Mouse (Mus musculus) stomach, embryonic 16.5 days (tissue): ENCODE data around the gene Hnrnpd. TPM values are rescaled to one million over a fixed set of nuclear protein-coding genes. Genes with fewer than 3 reads are reported as not detected.

ENCODE experiments used
- ATAC-seq: fragments of 200-750 bp; cut with Nextera tagmentation; 2 replicates; pipeline ENCODE4 v1.8.0; 2017; ENCODE audit warnings: moderate number of reproducible peaks, moderate TSS enrichment; ENCODE audit not compliant: insufficient read depth, low FRiP score
- H3K27ac ChIP-seq: fragments of 300-500 bp; sonication (generic); 2 replicates; pipeline ENCODE4 v1.5.1; 2014; ENCODE audit warnings: low read length
- H3K27me3 ChIP-seq: fragments of 300-500 bp; sonication (generic); 2 replicates; pipeline ENCODE4 v1.6.1; 2014; ENCODE audit warnings: low read length, control low read depth, mixed read lengths; ENCODE audit not compliant: control insufficient read depth, insufficient read depth
- H3K36me3 ChIP-seq: fragments of 300-500 bp; sonication (generic); 2 replicates; pipeline ENCODE4 v1.6.1; 2014; ENCODE audit warnings: low read length; ENCODE audit not compliant: control insufficient read depth, insufficient read depth
- H3K4me1 ChIP-seq: fragments of 300-500 bp; sonication (generic); 2 replicates; pipeline ENCODE4 v1.6.1; 2014; ENCODE audit warnings: low read length, control low read depth, mixed read lengths; ENCODE audit not compliant: control insufficient read depth, insufficient read depth
- H3K4me2 ChIP-seq: fragments of 300-500 bp; sonication (generic); 2 replicates; pipeline ENCODE4 v1.6.1; 2014; ENCODE audit warnings: low read depth, low read length, mixed read lengths
- H3K4me3 ChIP-seq: fragments of 300-500 bp; sonication (generic); replicated peaks from 2 replicates; pipeline ENCODE4 v1.5.1; 2014; ENCODE audit warnings: mild to moderate bottlenecking, low read length
- H3K9ac ChIP-seq: fragments of 300-500 bp; sonication (generic); 2 replicates; pipeline ENCODE4 v1.6.1; 2014; ENCODE audit warnings: low read length
- H3K9me3 ChIP-seq: fragments of 300-500 bp; sonication (generic); replicated peaks from 2 replicates; pipeline ENCODE4 v1.6.1; 2016; ENCODE audit warnings: low read length, control low read depth; ENCODE audit not compliant: control insufficient read depth
- WGBS: fragments of 180-500 bp; shearing (Covaris S2); extraction: QIAGEN DNeasy Blood & Tissue Kit; methylation state at CpG from one replicate; pipeline ENCODE4 v1.1.7; 2014; 5-methylcytosine and 5-hydroxymethylcytosine counted together
- polyA plus RNA-seq: library from polyadenylated mRNA; unstranded; fragments of >200 nt; fragmentation: Nextera tagmentation; extraction: Ambion mirVana; gene quantifications from 2 replicates; pipeline ENCODE4 v1.2.1, GENCODE M21; 2015

Gene Hnrnpd
- polyA plus RNA-seq, 1 experiment from 2014 or later = 39.1 TPM

DNA sequence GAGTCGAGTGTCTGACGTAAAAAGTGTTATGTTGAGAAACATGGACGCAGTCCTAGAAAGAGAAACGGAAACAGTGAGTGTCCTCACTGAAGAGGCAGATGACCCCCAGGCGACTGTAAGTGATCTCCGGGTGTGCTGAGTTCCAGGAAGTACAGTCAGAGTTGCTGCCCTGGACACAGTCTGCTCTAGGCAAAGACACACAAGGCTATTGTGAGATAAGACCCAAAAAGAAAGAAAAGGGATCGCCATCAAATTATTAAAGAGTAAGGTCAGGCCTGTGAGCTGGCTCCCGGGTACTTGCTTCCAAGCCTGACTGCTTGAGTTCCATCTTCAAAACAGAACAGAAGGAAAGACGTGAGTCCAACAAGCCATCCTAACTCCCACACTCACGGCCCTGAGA lies 37.5 kb downstream of the Hnrnpd start:
- Histone ChIP-seq H3K9me3 (peaks cover 3% of the 10 kb centered on the region; the same call in 1 of the 2 replicates), H3K4me2 (no peak overlapping the region), H3K4me1 (no peaks in the 10 kb centered on the region), H3K36me3 (no peaks in the 10 kb centered on the region), H3K27ac (no peak overlapping the region), H3K27me3 (no peaks in the 10 kb centered on the region), H3K4me3 (no peak overlapping the region), H3K9ac (no peak overlapping the region)
- no peak for ATAC-seq
- 77% methylated on average over 10 of the region's 10 CpGs for WGBS

DNA sequence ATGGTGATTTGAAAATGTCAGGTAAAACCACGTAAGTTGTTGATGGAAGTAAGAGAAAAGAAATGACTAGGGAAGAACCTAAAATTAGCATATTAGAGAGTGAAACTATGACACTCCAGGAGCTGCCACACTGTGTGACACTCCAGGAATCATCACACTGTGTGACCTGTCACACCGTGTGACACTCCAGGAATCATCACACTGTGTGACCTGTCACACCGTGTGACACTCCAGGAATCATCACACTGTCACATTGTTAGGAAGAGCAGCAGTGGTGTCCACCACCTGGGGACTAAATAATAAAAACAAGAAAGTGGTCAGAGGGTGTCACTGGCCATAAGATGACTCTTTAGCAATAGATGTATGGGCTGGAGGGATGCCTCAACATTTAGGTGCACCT lies 39.3 kb downstream of the Hnrnpd start:
- H3K4me3 ChIP-seq = no peak overlapping the region
- H3K4me2 ChIP-seq = no peak overlapping the region
- no peak overlapping the region for H3K9ac ChIP-seq
- no peaks in the 10 kb centered on the region for H3K27me3 ChIP-seq
- H3K9me3 ChIP-seq = peaks cover 2% of the 10 kb centered on the region; the same call in 1 of the 2 replicates
- ATAC-seq = no peak
- H3K27ac ChIP-seq = no peak overlapping the region
- 77% methylated on average over 3 of the region's 3 CpGs for WGBS
- no peaks in the 10 kb centered on the region for H3K36me3 ChIP-seq
- H3K4me1 ChIP-seq = no peaks in the 10 kb centered on the region

DNA sequence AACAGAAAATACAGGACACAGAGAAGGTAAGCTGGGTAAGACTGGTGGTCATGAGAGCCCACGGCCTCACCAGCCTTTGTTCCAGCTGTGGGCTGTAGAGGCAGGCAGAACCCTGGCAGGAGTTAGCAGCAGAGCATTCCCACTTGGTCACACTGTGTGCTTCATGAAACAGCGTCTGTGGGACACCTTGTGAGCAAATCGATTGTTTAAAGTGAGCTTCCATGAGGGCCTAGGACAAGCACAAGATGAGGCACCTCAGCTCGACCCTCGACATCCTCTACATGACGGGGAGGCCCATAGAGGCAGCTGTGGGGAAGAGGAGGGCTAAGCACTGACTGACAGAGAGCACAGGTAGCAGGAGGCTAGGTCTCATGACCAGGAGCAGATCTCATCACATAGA lies 46.8 kb downstream of the Hnrnpd start:
- no peak for ATAC-seq
- H3K4me3 ChIP-seq = no peak overlapping the region
- no peaks in the 10 kb centered on the region for H3K9me3 ChIP-seq
- H3K27me3 ChIP-seq = no peaks in the 10 kb centered on the region
- no peak overlapping the region for H3K27ac ChIP-seq
- H3K36me3 ChIP-seq = no peaks in the 10 kb centered on the region
- WGBS = 78% methylated on average over 6 of the region's 6 CpGs
- no peaks in the 10 kb centered on the region for H3K4me1 ChIP-seq
- H3K4me2 ChIP-seq = no peak overlapping the region
- H3K9ac ChIP-seq = no peak overlapping the region

DNA sequence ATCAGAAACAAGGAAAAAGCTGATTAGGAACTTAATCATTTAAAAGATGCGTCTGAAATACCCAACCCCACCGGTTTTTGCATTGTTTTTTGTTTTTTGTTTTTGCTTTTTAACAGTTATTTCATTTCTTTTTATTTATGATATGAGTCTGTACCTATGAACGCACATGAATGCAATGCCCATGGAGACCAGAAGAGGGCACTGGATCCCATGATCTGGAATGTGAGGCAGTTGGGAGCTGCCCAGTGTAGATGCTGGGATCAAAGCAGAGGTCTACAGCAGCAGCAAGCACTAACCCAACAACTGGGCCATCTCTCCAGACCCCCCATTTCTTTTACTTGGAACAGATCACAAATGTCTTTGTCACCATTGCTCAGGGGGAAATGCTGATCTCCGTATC lies 50.8 kb downstream of the Hnrnpd start:
- no peak for ATAC-seq
- Histone ChIP-seq H3K4me3 (no peak overlapping the region), H3K4me1 (no peaks in the 10 kb centered on the region), H3K4me2 (no peak overlapping the region), H3K9ac (no peak overlapping the region), H3K9me3 (no peaks in the 10 kb centered on the region), H3K27ac (no peak overlapping the region), H3K27me3 (no peaks in the 10 kb centered on the region), H3K36me3 (no peaks in the 10 kb centered on the region)
- WGBS = 56% methylated on average over 4 of the region's 4 CpGs

DNA sequence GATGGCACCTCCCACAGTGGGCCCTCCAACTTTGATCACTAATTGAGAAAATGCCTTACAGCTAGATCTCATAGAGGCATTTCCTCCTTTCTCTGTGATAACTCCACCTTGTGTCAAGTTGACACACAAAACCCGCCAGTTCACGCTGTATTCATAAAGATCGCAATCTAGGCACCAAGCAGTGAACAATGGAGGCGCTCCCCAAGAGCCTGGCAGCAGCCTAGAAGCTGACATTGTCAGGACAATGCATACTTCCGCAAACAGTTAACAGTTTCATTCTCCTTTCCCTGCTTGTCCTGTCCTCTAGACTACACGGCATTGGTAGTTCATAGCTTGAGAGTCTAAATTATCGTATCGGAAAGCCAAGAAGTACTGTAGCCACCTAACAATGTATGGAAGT lies 56.7 kb downstream of the Hnrnpd start:
- H3K27ac ChIP-seq = no peak overlapping the region
- no peak overlapping the region for H3K9ac ChIP-seq
- H3K27me3 ChIP-seq = no peaks in the 10 kb centered on the region
- H3K36me3 ChIP-seq = no peaks in the 10 kb centered on the region
- WGBS = 77% methylated on average over 8 of the region's 8 CpGs
- H3K4me1 ChIP-seq = no peaks in the 10 kb centered on the region
- no peak overlapping the region for H3K4me3 ChIP-seq
- H3K9me3 ChIP-seq = no peaks in the 10 kb centered on the region
- ATAC-seq = no peak
- no peak overlapping the region for H3K4me2 ChIP-seq

DNA sequence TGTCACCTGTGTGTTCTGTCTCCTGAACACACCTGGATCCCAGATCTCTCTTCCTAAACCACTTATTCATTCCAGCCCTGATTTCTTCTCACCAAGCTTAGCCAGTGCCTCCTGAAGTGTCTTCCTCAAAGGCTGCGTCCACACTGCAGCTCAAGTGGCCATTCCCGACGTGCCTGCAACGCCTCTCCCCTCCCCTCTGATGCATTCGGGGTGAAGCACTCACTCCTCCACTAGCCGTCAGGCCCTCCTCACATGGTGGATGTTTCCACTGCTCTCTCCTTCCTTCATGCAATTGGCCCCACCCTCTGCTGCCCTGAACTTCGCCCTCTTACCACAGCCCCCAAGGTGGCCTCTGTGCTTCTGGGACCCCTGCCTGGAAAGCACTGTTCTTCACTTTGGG lies 63.2 kb downstream of the Hnrnpd start:
- whole genome bisulfite sequencing = 27% methylated on average over 7 of the region's 7 CpGs
- Histone ChIP-seq H3K4me1 (no peaks in the 10 kb centered on the region), H3K27me3 (no peaks in the 10 kb centered on the region), H3K36me3 (no peaks in the 10 kb centered on the region), H3K4me2 (no peak overlapping the region), H3K9ac (no peak overlapping the region), H3K27ac (no peak overlapping the region), H3K4me3 (no peak overlapping the region), H3K9me3 (no peaks in the 10 kb centered on the region)
- no peak for ATAC-seq

DNA sequence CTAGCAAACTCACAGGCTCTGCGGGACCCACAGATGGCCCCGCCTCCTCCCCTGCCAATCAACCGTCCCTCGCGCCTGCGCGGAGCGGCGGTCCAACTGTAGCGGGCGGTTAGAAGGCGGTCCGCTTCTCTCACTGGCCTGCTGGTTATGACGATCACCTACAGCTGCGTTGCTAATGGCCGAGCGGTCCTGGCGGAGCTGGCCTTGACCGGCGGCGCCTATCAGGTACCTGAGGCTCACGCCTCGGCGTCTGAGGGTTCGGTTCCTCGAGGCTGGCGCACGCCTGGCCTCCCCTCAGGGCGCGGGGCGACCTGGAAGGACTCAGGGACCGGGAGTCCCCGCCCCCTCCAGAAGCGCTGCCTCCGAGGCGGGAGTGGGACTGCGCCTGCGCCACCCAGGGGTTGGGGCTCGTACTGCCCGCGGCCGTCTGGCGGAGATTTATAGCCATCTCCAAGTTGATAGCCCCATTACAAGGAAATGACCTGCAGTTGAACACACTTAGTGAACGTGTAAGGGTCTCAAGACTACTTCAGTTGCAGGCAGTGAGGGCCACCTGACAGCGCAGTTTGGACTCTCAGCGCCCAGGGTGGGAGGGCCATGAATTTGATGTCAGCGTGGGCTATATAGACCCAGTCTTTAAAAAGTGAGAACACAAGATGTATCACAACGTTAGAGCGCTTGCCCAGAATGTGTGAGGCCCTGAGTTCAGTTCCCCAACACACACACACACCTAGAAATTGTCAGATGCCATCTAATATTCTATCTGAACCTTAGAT lies 72.4 kb downstream of the Hnrnpd start, which contains the start of gene Vamp9:
Vamp9 (plus strand) TSS at position 74 of the 776 bp plus-strand sequence.
- no peaks in the 10 kb centered on the region for H3K36me3 ChIP-seq
- H3K9ac ChIP-seq = peak within 1 kb of the TSS; percentile 87
- no peaks in the 10 kb centered on the region for H3K9me3 ChIP-seq
- H3K4me3 ChIP-seq = peak within 1 kb of the TSS; percentile 62
- no peaks in the 10 kb centered on the region for H3K27me3 ChIP-seq
- peak within 1 kb of the TSS; percentile 73 for H3K4me2 ChIP-seq
- peak; percentile 100 for ATAC-seq
- peak within 1 kb of the TSS; percentile 91 for H3K27ac ChIP-seq
- 4% methylated on average over 49 of the region's 49 CpGs for WGBS
- no peaks in the 10 kb centered on the region for H3K4me1 ChIP-seq

Other genes starting within 250 kb of the Hnrnpd start
- gene Rasgef1b, start 249.9 kb downstream of the Hnrnpd start, polyA plus RNA-seq = 15.6 and 17.1 TPM in 2 replicates
- not detected in 2 replicates for gene Vamp9, start 72.7 kb downstream of the Hnrnpd start, polyA plus RNA-seq
- gene 4930524J08Rik, start 123 bp upstream of the Hnrnpd start, polyA plus RNA-seq = 0.69 and 1.4 TPM in 2 replicates
- gene Hnrnpdl, start 60.7 kb upstream of the Hnrnpd start, polyA plus RNA-seq = 120 and 123 TPM in 2 replicates
- 42.2 and 48.3 TPM in 2 replicates for gene Enoph1, start 61.0 kb upstream of the Hnrnpd start, polyA plus RNA-seq
- 4.7 and 6.0 TPM in 2 replicates for gene Tmem150c, start 180.9 kb upstream of the Hnrnpd start, polyA plus RNA-seq